Mouse (Mus musculus) activated CD4-positive, CD25-positive, alpha-beta regulatory T cell, adult 4 months (primary cell): ENCODE results near the gene Tmco5. TPM values are rescaled to one million over a fixed set of nuclear protein-coding genes. Genes with fewer than 3 reads are reported as not detected.

Experiments
- ATAC-seq: one replicate; pipeline ENCODE4 v1.8.0; 2017
- polyA plus RNA-seq, 2 experiments: library from polyadenylated mRNA; unstranded; fragments of 100-300 nt; shearing (Covaris generic); gene quantifications; one replicate each; pipeline ENCODE4 v1.2.1; 2017

Gene Tmco5
- polyA plus RNA-seq = not detected

DNA sequence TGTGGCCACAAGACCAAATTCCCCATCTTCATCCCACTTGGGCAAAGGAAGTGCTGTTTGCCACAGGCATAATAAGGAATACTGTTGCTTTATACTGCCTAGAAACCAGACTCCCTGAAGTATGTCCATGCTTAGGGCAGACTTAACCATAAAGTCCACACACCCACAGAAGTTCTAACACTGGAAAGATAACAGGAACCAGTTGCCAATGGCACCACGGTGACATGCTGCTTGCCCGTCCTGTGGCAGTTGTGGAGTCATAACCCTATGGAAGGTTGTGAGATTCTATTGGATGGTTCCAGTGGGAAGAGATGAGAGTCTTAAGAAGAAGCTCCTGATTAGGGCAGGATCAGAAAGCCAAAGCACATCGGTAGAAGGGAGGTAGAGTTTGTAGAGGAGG is at the start of gene Tmco5:
TSS of gene Tmco5 (plus strand) at position 301 of the 400 bp plus-strand sequence.
- ATAC-seq = no peak

GRCm38 (mm10) chr2:116831863-116832262 is 46.6 kb upstream of the Tmco5 start:
- no peak for ATAC-seq

- no peak for ATAC-seq
Observed at GRCm38 (mm10) chr2:116837829-116838228, 40.7 kb upstream of the Tmco5 start.

GRCm38 (mm10) chr2:116838538-116839197 is 39.8 kb upstream of the Tmco5 start:
- no peak for ATAC-seq

DNA sequence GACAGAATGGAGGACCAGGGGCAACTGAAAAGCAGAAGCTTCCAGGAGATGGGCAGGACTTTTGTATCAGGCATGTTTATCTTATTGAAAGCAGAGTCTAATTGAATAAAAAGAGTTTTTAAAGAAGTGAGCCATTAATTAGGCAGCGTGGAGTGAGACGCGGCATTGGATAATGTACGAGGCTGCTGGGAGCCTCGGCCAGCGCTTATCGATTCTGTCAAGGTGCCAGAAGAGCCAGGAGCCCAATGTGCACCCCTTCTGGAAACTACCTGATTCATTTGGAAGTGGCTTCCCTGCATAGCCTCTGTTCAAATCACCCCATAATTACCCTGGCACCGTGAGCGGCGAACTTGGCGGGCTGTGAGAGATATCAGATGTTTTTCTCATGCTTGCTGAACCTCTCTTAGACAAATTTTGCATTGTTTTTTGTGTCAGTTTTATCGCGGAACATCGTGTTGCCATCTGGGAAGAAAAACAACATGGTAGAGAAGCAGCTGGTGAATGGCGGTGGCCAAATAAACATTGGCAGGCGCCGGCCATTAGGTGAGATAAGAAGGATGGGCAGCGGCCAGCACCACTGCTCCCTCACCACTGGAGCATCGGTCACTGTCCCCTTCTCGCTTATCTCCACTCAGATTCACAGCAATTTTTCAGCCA is 28.4 kb upstream of the Tmco5 start:
- ATAC-seq = no peak

DNA sequence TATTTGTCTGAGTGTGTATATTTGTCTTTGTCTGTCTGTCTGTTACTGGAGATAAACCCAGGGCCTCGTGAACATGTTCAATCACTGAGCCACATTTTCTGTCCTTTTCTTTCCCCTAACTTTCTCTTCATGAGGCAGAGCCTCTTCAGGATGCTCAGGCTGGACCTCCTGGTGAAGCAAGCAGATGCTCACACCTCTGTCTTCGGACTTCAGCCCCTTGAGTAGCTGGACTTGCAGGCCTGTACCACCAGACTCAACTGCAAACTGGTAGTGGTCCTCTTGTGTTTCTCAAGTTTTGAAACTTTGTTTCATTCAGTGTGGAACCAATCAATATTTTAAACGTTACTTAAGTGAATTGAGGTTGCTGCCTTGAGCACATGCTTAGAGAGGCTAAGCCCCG is 27.1 kb upstream of the Tmco5 start:
- ATAC-seq = no peak

- ATAC-seq = no peak
Observed at GRCm38 (mm10) chr2:116852249-116852648, 26.2 kb upstream of the Tmco5 start.

GRCm38 (mm10) chr2:116858703-116859102 is 19.8 kb upstream of the Tmco5 start:
- no peak for ATAC-seq

DNA sequence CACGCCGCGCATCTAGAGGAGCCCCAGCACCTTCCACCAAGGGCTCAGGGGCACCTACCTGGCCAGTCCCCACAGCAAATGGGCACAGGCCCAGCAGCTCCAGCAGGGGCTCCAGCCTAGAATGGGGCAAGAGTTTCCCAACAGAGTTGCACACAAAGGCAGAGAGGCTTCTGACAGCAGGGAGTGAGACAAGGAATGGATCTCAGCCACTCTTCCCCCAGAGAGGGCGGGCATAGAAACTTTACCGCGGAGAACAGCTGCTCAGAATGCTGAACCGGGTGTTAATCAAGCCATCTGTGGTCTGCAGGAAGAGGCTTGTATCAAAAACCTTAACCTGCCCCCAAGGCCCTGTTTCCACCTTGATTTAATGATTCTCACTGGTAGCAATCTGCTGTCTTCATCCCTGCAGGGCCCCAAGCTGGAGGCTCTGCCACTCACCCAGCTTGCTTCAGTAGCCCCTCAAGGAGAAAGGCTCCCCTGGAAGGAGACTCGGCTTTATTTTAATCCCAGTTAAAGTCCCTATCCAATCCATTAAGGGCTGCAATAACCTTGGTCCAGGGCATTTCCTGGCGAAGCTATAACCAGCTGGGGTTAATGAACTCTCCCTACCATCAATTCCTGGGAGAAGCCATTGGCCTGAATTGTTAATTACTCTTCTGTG is 1.4 kb upstream of the Tmco5 start:
- no peak for ATAC-seq

DNA sequence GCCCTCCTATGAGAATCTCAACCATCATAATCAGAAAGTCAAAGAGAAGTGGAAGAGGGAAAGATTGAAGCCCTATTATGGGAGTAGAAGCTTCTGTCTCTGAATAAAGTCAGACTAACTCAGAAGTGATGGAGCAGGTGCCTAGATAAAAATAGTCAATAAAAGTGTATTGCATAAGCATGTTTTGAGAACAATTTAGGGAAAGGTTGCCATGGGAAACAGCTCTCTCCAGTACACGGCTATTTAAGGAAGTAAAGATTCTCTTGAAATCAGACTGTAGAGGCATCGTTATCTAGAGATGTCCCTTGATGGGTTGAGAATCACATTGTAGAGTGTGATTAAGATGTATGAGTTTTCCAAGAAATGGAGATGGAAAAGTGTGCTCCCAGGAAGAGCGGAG is 1.2 kb downstream of the Tmco5 start:
- no peak for ATAC-seq

DNA sequence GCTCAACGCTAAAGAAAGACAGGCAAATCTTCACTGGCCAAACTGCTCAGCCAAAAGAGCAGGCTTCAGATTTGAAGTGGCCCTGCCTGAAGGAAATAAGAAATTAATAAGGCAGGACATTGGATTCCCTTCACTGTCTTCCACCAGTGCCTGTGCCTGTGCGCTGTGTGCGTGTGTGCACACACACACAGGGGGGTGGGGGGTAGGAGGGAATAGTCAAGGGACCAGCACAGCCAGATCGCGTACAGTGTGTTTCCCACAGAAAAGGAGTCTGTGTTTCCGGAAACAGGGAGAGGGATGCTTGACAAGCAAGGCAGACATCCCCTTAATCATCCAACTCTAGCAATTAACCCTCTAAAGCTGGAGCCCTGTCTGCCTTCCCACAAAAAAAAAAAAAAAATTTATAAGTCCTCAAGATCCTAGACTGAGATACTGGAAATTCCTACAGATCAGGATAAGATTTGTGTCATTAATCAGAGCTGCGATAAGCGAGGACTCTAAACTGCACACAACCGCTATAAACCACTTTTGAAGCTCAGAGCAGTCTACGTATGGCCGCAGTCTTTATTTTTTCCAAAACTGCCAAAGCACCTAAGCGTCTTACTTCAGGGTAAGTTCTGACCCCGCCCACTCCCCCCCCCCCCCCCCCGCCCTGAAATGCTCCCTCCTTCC is 15.0 kb downstream of the Tmco5 start:
- no peak for ATAC-seq

- no peak for ATAC-seq
Observed at GRCm38 (mm10) chr2:116893988-116894363, 15.5 kb downstream of the Tmco5 start.

- ATAC-seq = peak; percentile 73
Observed at GRCm38 (mm10) chr2:116899615-116900272, 21.3 kb downstream of the Tmco5 start.

GRCm38 (mm10) chr2:116900273-116900843 is 21.9 kb downstream of the Tmco5 start:
- ATAC-seq = no peak

GRCm38 (mm10) chr2:116908268-116908667 is 29.8 kb downstream of the Tmco5 start:
- no peak for ATAC-seq

GRCm38 (mm10) chr2:116912334-116913070 is 34.0 kb downstream of the Tmco5 start:
- no peak for ATAC-seq

GRCm38 (mm10) chr2:116913677-116914405 is 35.4 kb downstream of the Tmco5 start:
- ATAC-seq = no peak

DNA sequence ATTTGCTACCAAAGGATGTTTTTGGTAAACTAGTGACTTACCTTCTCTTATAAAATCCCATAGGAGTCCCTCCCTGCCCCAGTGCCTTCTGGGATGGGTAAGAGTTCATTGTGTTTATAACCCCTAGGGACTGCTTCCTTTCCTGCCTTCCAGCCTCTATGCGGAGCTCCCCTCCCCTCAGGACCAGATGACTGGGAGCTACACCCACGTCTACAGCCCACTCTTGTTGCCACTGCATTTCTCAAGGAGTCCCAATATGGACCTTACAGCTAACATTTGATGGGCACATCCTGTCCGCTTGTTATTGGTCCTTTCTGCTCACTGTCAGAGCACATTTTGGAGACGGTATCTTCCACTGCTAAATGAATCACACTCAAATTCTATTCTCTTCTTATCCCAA is 36.1 kb downstream of the Tmco5 start:
- no peak for ATAC-seq

GRCm38 (mm10) chr2:116918598-116918997 is 40.1 kb downstream of the Tmco5 start:
- no peak for ATAC-seq

- ATAC-seq = no peak
Observed at GRCm38 (mm10) chr2:116922580-116923500, 44.3 kb downstream of the Tmco5 start.
